Mouse (Mus musculus): ENCODE measurements around the gene Spo11.

- TF ChIP-seq CTCF (IDR thresholded peaks at IDR 0.05; ENCODE audit: low read depth) (no peak), EP300 (optimal IDR thresholded peaks at IDR 0.05) (no peak)
These were observed 48.8 kb downstream of the Spo11 start for GRCm38 (mm10) chr2:173026286-173026685.
